Mouse (Mus musculus) CH12.LX (cell line): Measurements from ENCODE around the gene Tex22.

Source experiments
- CTCF ChIP-seq, 2 experiments: IDR thresholded peaks in 1 of 2; conservative IDR thresholded peaks in 1 of 2; 2 replicates each; pipeline ENCODE4 v1.5.1; 2011 to 2012; ENCODE audit warnings: low read depth in 2 of 2, low read length in 2 of 2, improper control_type of control experiment in 1 of 2, inconsistent platforms in 1 of 2, mild to moderate bottlenecking in 1 of 2, moderate library complexity in 1 of 2
- ETS1 ChIP-seq: conservative IDR thresholded peaks from 2 replicates; pipeline ENCODE4 v1.6.1; 2012; ENCODE audit warnings: low read depth, mild to moderate bottlenecking, inconsistent platforms, low read length, improper control_type of control experiment, moderate library complexity
- HCFC1 ChIP-seq: IDR thresholded peaks from 2 replicates; pipeline ENCODE4 v1.6.1; 2012; ENCODE audit warnings: low read depth, mild to moderate bottlenecking, inconsistent platforms, low read length, improper control_type of control experiment
- MXI1 ChIP-seq: IDR thresholded peaks from 2 replicates; pipeline ENCODE4 v1.6.1; 2011; ENCODE audit warnings: mild to moderate bottlenecking, low read depth, low read length, improper control_type of control experiment
- POLR2A ChIP-seq: IDR thresholded peaks from 2 replicates; pipeline ENCODE4 v1.6.1; 2011; ENCODE audit warnings: low read depth, mild to moderate bottlenecking, improper control_type of control experiment, low read length
- TCF12 ChIP-seq: IDR thresholded peaks from 2 replicates; pipeline ENCODE4 v1.6.1; 2014; ENCODE audit warnings: low read depth, mild to moderate bottlenecking, inconsistent platforms, low read length, improper control_type of control experiment
- USF1 ChIP-seq: IDR thresholded peaks from 2 replicates; pipeline ENCODE4 v1.6.1; 2014; ENCODE audit warnings: low read depth, mild to moderate bottlenecking, inconsistent platforms, low read length, improper control_type of control experiment

DNA sequence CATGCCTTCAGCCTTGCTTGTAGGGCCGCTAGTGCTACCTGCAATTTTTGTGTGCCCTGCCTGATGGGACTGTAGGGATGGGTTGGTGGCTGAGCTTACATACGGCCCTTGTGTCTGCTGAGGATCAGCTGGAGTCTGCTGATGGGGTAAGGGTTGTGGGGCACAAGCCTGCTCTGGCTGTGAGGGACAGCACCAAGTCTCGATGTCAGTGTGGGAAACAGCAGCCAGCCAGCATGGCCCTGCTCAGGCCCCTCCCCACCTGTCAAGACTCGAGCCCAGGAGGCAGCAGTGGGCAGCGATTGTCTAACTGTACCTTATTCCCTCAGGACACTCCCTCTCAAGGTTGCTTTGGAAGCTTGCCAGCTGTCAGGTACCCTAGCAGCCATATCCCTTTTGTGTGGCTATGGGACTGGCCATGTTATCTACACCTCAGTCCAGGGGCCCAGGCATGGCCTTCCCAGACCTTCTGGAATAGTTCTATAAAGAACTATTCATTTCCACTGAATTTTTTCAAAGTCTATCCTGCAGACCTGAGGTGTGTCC, 59.6 kb downstream of the Tex22 start:
- TF ChIP-seq CTCF (conservative IDR thresholded peaks at IDR 0.05 in 1 of 2, IDR thresholded peaks at IDR 0.05 in 1 of 2; ENCODE audit: low read depth in 2 of 2, low read length in 2 of 2) (no peak), MXI1 (no peak), HCFC1 (no peak), POLR2A (no peak), USF1 (no peak), TCF12 (no peak), ETS1 (no peak)
